Mouse (Mus musculus): ENCODE measurements around the gene Hist1h2bc.

DNA sequence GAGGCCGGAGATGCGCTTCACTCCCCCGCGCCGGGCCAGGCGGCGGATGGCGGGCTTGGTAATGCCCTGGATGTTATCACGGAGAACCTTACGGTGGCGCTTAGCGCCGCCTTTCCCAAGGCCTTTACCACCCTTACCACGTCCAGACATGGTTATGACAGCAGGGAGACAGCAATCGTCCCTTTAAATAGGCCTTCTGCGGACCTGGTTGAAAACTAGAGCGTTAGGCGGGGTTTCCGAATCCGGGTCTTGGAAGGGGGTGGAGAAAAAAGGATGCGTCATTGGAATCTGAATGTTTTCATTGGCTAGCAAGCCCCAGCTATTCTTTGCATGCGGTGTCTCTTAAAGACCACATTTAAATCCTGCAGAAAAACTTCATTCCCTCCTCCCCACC lies 14.3 kb downstream of the Hist1h2bc start, which contains the start of gene Hist1h4c:
- no peak for TF ChIP-seq CTCF (IDR thresholded peaks at IDR 0.05; ENCODE audit: low read depth, low read length)
- TF ChIP-seq POLR2A (IDR thresholded peaks at IDR 0.05; ENCODE audit: extremely low read depth, insufficient read depth, low read length) = peak; percentile 100
